Mouse (Mus musculus): ENCODE data around the gene Arid4a.

Gene Arid4a

GRCm38 (mm10) chr12:71015363-71016210 lies at the start of gene Arid4a:
Arid4a (plus strand) TSS chr12:71015990.
- peak; percentile 49; the same call in 1 of the 2 replicates for TF ChIP-seq GATA4 (IDR thresholded peaks at IDR 0.05; ENCODE audit: insufficient replicate concordance, low read length)

- TF ChIP-seq GATA4 (IDR thresholded peaks at IDR 0.05; ENCODE audit: insufficient replicate concordance, low read length) = no peak
These were observed 48.2 kb upstream of the Arid4a start for GRCm38 (mm10) chr12:70967581-70967980.

DNA sequence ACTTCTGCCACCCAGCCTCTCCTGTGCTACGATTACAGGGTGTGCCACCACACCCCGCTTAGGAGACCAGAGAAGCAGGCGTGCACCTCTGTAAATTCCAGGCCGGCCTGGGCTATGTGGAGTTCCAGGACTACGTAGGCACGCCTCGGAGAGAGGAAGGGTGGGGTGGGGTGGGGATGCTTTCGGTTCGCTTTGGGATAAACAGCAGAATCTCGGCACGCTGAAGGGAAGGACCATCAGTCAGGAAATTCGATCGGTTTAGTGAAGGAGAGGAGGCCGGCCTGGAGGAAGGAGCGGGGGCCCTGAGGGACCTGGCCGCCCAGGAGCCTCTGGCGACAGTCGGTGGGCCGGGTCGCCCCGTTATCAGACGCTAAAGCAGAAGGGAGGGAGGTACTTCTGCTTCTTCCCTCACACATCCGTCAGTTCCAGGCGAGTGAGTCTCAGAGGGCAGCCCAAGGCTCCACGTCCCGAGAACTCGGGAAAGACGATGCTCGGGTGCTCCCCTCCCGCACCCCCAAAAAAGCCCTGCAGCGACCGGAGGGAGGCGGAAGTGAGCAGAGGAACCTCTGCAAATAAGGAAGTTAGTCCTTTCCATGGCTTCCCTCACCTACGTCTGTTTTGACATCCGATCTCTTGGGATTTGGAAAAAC lies 47.5 kb upstream of the Arid4a start:
- peak; percentile 45; the same call in 1 of the 2 replicates for TF ChIP-seq GATA4 (IDR thresholded peaks at IDR 0.05; ENCODE audit: insufficient replicate concordance, low read length)

- peak; percentile 59; the same call in 1 of the 2 replicates for TF ChIP-seq GATA4 (IDR thresholded peaks at IDR 0.05; ENCODE audit: insufficient replicate concordance, low read length)
These were observed 46.9 kb upstream of the Arid4a start for GRCm38 (mm10) chr12:70968791-70969307.

DNA sequence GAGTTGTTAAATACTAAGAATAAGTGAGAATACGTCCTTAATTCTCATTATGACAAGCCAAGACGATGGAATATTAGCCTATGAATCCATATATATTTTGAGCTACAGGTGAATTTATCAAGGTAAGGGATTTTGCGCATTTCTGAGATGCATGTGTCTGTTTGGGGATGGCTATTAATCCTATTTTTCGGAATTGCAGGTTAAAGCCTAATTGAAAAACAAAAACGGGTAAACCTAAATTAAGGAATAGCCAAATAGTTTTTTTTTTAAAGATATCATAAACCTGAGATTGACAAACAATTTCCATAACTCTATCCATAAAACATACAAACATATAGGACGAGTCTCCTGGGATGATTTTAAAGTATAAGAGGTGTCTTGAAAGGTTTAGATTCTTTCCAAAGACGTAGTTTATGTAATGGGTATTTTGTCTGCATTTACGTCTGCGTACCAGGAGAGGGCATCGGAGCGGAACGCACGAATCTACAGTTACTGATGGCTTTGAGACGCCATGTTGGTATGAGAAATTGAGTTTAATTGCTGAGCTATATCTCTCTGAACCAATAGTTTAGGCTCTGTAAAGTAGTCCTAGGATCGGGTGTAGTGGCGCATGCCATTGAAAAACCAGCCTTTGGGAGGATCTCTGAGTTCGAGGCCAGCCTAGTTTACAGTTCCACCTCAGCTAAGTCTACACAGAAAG lies 46.2 kb upstream of the Arid4a start:
- no peak for TF ChIP-seq GATA4 (IDR thresholded peaks at IDR 0.05; ENCODE audit: insufficient replicate concordance, low read length)

GRCm38 (mm10) chr12:70973831-70974230 lies 42.0 kb upstream of the Arid4a start:
- TF ChIP-seq GATA4 (IDR thresholded peaks at IDR 0.05; ENCODE audit: insufficient replicate concordance, low read length) = no peak

- no peak for TF ChIP-seq GATA4 (IDR thresholded peaks at IDR 0.05; ENCODE audit: insufficient replicate concordance, low read length)
These were observed 41.1 kb upstream of the Arid4a start, which contains the start of gene Psma3 for GRCm38 (mm10) chr12:70974441-70975266. Psma3 (plus strand) TSS chr12:70974621.

GRCm38 (mm10) chr12:70975406-70975805 lies 40.4 kb upstream of the Arid4a start:
- no peak for TF ChIP-seq GATA4 (IDR thresholded peaks at IDR 0.05; ENCODE audit: insufficient replicate concordance, low read length)

DNA sequence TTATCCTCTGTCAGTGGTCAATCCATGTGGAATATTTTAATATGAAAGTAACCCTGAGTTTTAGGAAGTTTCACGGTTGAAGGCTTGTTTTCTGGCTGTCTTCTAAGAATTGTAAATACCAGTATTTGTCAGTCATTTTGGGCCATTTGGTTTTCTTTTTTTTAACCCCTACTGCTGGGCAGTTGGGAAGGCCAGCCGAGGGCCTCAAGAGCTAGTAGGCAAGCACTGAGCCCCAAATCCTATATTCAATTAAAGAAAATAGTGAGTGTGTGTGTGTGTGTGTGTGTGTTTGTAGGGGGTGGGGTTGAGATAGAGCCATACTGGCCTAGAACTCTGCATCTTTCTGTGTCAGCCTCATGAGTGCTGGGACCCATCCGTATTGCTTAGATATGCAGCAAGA lies 39.9 kb upstream of the Arid4a start:
- no peak for TF ChIP-seq GATA4 (IDR thresholded peaks at IDR 0.05; ENCODE audit: insufficient replicate concordance, low read length)

- no peak for TF ChIP-seq GATA4 (IDR thresholded peaks at IDR 0.05; ENCODE audit: insufficient replicate concordance, low read length)
These were observed 37.4 kb upstream of the Arid4a start for GRCm38 (mm10) chr12:70978345-70978744.

- TF ChIP-seq GATA4 (IDR thresholded peaks at IDR 0.05; ENCODE audit: insufficient replicate concordance, low read length) = no peak
These were observed 30.8 kb upstream of the Arid4a start for GRCm38 (mm10) chr12:70984855-70985550.

GRCm38 (mm10) chr12:70997225-70997624 lies 18.6 kb upstream of the Arid4a start:
- TF ChIP-seq GATA4 (IDR thresholded peaks at IDR 0.05; ENCODE audit: insufficient replicate concordance, low read length) = no peak

DNA sequence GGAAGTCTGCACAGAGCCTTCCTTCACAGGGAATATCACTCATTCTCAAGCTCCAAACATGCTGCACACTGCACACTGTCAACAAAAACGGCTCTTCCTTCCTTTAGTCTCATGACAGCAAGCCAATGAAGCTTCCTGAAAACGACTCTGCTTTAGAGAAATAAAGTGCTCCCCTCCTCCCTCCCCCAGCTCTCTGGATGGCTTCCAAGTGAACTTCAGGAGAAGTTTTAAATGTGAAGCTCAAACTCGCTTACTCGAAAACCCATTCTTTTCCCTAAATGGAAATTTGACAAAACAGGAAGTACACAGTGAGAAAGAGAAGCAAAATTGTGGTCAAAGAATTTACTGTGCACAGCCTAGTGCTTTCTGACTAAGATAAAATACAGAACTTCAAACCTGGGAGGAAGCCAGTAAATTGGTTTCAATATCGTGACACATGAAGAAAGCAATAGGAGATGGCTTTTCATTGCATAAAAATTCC lies 16.3 kb upstream of the Arid4a start:
- no peak for TF ChIP-seq GATA4 (IDR thresholded peaks at IDR 0.05; ENCODE audit: insufficient replicate concordance, low read length)

DNA sequence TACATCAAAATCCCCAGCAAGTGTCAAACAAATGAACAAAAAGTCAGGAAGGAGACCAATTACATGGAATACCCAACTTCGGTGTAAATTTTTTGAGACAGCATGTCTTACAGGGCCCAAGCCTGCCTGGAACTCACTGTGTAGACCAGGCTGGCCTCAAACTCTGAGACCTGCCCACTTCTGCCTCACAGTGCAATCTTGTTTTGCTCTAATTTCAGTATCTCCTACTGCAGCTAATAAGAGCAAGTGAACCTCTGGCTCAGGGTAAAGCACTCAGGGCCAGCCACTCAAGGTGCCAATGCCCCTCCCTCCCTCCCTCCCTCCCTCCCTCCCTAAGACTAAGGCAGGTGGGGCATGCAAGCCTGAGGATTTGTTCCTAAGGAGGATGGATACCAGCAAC lies 15.4 kb upstream of the Arid4a start:
- no peak for TF ChIP-seq GATA4 (IDR thresholded peaks at IDR 0.05; ENCODE audit: insufficient replicate concordance, low read length)

All from liver, adult (tissue).